Mouse (Mus musculus) forebrain, embryonic 14.5 days (tissue): ENCODE results near the gene Stard7. TPM values are rescaled to one million over a fixed set of nuclear protein-coding genes. Genes with fewer than 3 reads are reported as not detected.

Source experiments
- ATAC-seq: fragments of 200-750 bp; cut with Nextera tagmentation; 2 replicates; pipeline ENCODE4 v1.8.0; 2017; ENCODE audit warnings: mild to moderate bottlenecking, moderate library complexity
- DNase-seq: peaks from one replicate; pipeline ENCODE4 v3.0.0-alpha.2; 2015; ENCODE audit warnings: low spot score
- H3K27ac ChIP-seq: fragments of 300-500 bp; sonication (generic); 2 replicates; pipeline ENCODE4 v1.5.1; 2014; ENCODE audit warnings: low read depth, mild to moderate bottlenecking, control low read depth, low read length, moderate library complexity
- H3K27me3 ChIP-seq: fragments of 300-500 bp; sonication (generic); replicated peaks from 2 replicates; pipeline ENCODE4 v1.6.1; 2014; ENCODE audit warnings: low read length, control low read depth, mixed read lengths; ENCODE audit not compliant: control insufficient read depth, insufficient read depth
- H3K36me3 ChIP-seq: fragments of 300-500 bp; sonication (generic); 2 replicates; pipeline ENCODE4 v1.6.1; 2014; ENCODE audit warnings: low read length, control low read depth; ENCODE audit not compliant: control insufficient read depth, insufficient read depth
- H3K4me1 ChIP-seq: fragments of 300-500 bp; sonication (generic); 2 replicates; pipeline ENCODE4 v1.6.1; 2014; ENCODE audit warnings: antibody characterized with exemption, low read length, control low read depth; ENCODE audit not compliant: control insufficient read depth, insufficient read depth
- H3K4me2 ChIP-seq: fragments of 300-500 bp; sonication (generic); 2 replicates; pipeline ENCODE4 v1.6.1; 2014; ENCODE audit warnings: mild to moderate bottlenecking, control low read depth, low read length
- H3K4me3 ChIP-seq: fragments of 300-500 bp; sonication (generic); 2 replicates; pipeline ENCODE4 v1.5.1; 2014; ENCODE audit warnings: low read depth, low read length, control low read depth
- H3K9ac ChIP-seq: fragments of 300-500 bp; sonication (generic); 2 replicates; pipeline ENCODE4 v1.6.1; 2014; ENCODE audit warnings: mild to moderate bottlenecking, low read length, control low read depth, moderate library complexity
- H3K9me3 ChIP-seq: fragments of 300-500 bp; sonication (generic); replicated peaks from 2 replicates; pipeline ENCODE4 v1.6.1; 2016; ENCODE audit warnings: low read length, control low read depth, mixed read lengths; ENCODE audit not compliant: control insufficient read depth
- WGBS: fragments of 180-500 bp; shearing (Covaris S2); extraction: QIAGEN DNeasy Blood & Tissue Kit; methylation state at CpG from one replicate; pipeline ENCODE4 v1.1.7; 2014; 5-methylcytosine and 5-hydroxymethylcytosine counted together
- polyA plus RNA-seq: library from polyadenylated mRNA; unstranded; fragments of >200 nt; fragmentation: Nextera tagmentation; extraction: Ambion mirVana; gene quantifications from 2 replicates; pipeline ENCODE4 v1.2.1, GENCODE M21; 2014

Stard7 gene
- polyA plus RNA-seq, 1 experiment from 2014 or later: 102 TPM

GRCm38 (mm10) chr2:127251880-127252527 lies 18.0 kb upstream of the Stard7 start:
- Histone ChIP-seq H3K27me3 (no peaks in the 10 kb centered on the region), H3K36me3 (peaks cover 20% of the 10 kb centered on the region)
- no peak for DNase-seq

GRCm38 (mm10) chr2:127252787-127253186 lies 17.2 kb upstream of the Stard7 start:
- H3K9ac ChIP-seq: no peak overlapping the region
- no peak overlapping the region for H3K27ac ChIP-seq
- no peak overlapping the region for H3K4me2 ChIP-seq
- WGBS: 93% methylated on average over 5 of the region's 5 CpGs
- H3K27me3 ChIP-seq: no peaks in the 10 kb centered on the region
- DNase-seq (no peak), ATAC-seq (no peak)
- peaks cover 6% of the 10 kb centered on the region for H3K4me1 ChIP-seq
- H3K4me3 ChIP-seq: no peak overlapping the region
- H3K9me3 ChIP-seq: no peaks in the 10 kb centered on the region
- H3K36me3 ChIP-seq: peaks cover 28% of the 10 kb centered on the region

More at GRCm38 (mm10) chr2:127251880-127252527, 18.0 kb upstream of the Stard7 start:
- H3K9me3 ChIP-seq: no peaks in the 10 kb centered on the region
- H3K4me2 ChIP-seq: no peak overlapping the region
- H3K9ac ChIP-seq: no peak overlapping the region
- ATAC-seq: no peak
- 78% methylated on average over 3 of the region's 3 CpGs for WGBS
- H3K4me1 ChIP-seq: peaks cover 8% of the 10 kb centered on the region
- no peak overlapping the region for H3K27ac ChIP-seq
- no peak overlapping the region for H3K4me3 ChIP-seq

GRCm38 (mm10) chr2:127254604-127255134 lies 15.3 kb upstream of the Stard7 start:
- Histone ChIP-seq H3K9me3 (no peaks in the 10 kb centered on the region), H3K9ac (no peak overlapping the region), H3K27me3 (no peaks in the 10 kb centered on the region), H3K4me3 (no peak overlapping the region), H3K4me2 (no peak overlapping the region), H3K36me3 (peaks cover 47% of the 10 kb centered on the region), H3K27ac (no peak overlapping the region), H3K4me1 (no peaks in the 10 kb centered on the region; the same call in 1 of the 2 replicates)
- ATAC-seq: no peak
- DNase-seq: no peak
- 91% methylated on average over 3 of the region's 3 CpGs for WGBS

GRCm38 (mm10) chr2:127255294-127255693 lies 14.7 kb upstream of the Stard7 start:
- H3K27ac ChIP-seq: no peak overlapping the region
- no peak overlapping the region for H3K9ac ChIP-seq
- no peak overlapping the region for H3K4me2 ChIP-seq
- H3K27me3 ChIP-seq: no peaks in the 10 kb centered on the region
- WGBS: 85% methylated on average over 6 of the region's 6 CpGs
- no peaks in the 10 kb centered on the region for H3K9me3 ChIP-seq
- no peak for DNase-seq
- ATAC-seq: no peak
- H3K4me1 ChIP-seq: no peaks in the 10 kb centered on the region
- H3K36me3 ChIP-seq: peaks cover 53% of the 10 kb centered on the region
- H3K4me3 ChIP-seq: no peak overlapping the region

GRCm38 (mm10) chr2:127259340-127259739 lies 10.7 kb upstream of the Stard7 start:
- H3K27me3 ChIP-seq: no peaks in the 10 kb centered on the region
- no peaks in the 10 kb centered on the region for H3K4me1 ChIP-seq
- peaks cover 48% of the 10 kb centered on the region for H3K36me3 ChIP-seq
- WGBS: 89% methylated on average over 5 of the region's 5 CpGs
- DNase-seq (no peak), ATAC-seq (no peak)
- H3K9me3 ChIP-seq: no peaks in the 10 kb centered on the region
- H3K4me2 ChIP-seq: no peak overlapping the region
- H3K27ac ChIP-seq: no peak overlapping the region
- no peak overlapping the region for H3K4me3 ChIP-seq
- H3K9ac ChIP-seq: no peak overlapping the region

- no peak overlapping the region for H3K9ac ChIP-seq
- H3K4me1 ChIP-seq: no peaks in the 10 kb centered on the region
- no peaks in the 10 kb centered on the region for H3K9me3 ChIP-seq
- no peak overlapping the region for H3K27ac ChIP-seq
- no peak overlapping the region for H3K4me2 ChIP-seq
- H3K36me3 ChIP-seq: peaks cover 29% of the 10 kb centered on the region
- ATAC-seq (no peak), DNase-seq (no peak)
- H3K4me3 ChIP-seq: no peak overlapping the region
- H3K27me3 ChIP-seq: no peaks in the 10 kb centered on the region
These were observed 7.5 kb upstream of the Stard7 start for GRCm38 (mm10) chr2:127262480-127262879.

- Histone ChIP-seq H3K4me1 (peaks cover 3% of the 10 kb centered on the region; the same call in 1 of the 2 replicates), H3K4me2 (no peak overlapping the region), H3K27me3 (no peaks in the 10 kb centered on the region), H3K9me3 (no peaks in the 10 kb centered on the region), H3K36me3 (no peaks in the 10 kb centered on the region), H3K4me3 (no peak overlapping the region), H3K27ac (no peak overlapping the region), H3K9ac (no peak overlapping the region)
- no peak for DNase-seq
- WGBS: 26% methylated on average over 4 of the region's 4 CpGs
- ATAC-seq: no peak
These were observed 2.2 kb upstream of the Stard7 start for GRCm38 (mm10) chr2:127267854-127268253.

GRCm38 (mm10) chr2:127270300-127271041 lies 453 bp downstream of the Stard7 start:
- Histone ChIP-seq H3K36me3 (no peaks in the 10 kb centered on the region), H3K9ac (peak overlapping the region; percentile 88), H3K9me3 (no peaks in the 10 kb centered on the region), H3K27ac (peak overlapping the region; percentile 88), H3K27me3 (no peaks in the 10 kb centered on the region), H3K4me3 (peak overlapping the region; percentile 98), H3K4me1 (peaks cover 6% of the 10 kb centered on the region; the same call in 1 of the 2 replicates), H3K4me2 (peak overlapping the region; percentile 74)
- under 1% methylated on average over 73 of the region's 75 CpGs for WGBS
- ATAC-seq (peak; percentile 96), DNase-seq (peak; percentile 87)
